Mouse (Mus musculus) urinary bladder, postnatal 14 days (tissue): ENCODE results near the gene Rnf103.
"Not testable (repeated sequence)": the region's sequence is repeated elsewhere in the genome, so short reads cannot be mapped to it uniquely, and the experiment has no call there.

Source experiments
- DNase-seq: peaks from one replicate; pipeline ENCODE4 v3.0.0; 2021; ENCODE audit warnings: low spot score

Rnf103 gene

GRCm38 (mm10) chr6:71493675-71494340 lies at the start of gene Rnf103:
Gene Rnf103 (plus strand): TSS chr6:71493894.
- DNase-seq, result peak; percentile 93

DNA sequence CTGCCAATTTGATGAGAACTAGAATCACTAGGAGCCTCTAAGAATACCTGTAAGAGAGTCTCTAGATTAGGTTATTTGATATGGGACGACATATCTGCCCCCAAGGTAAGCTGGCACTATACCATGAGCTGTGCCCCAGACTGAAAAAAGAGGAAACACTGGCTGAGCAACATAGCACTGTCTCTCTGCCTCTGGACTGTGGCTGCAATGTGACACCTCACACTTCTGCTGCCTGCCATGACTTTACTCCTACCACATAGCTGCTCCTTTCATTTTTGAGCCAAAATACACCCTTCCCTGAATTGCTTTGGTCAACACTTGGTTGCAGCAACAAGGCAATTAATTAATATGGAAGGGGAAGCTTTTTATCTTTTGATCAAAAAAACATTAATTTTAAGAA lies 48.9 kb upstream of the Rnf103 start:
- no peak for DNase-seq

GRCm38 (mm10) chr6:71445560-71445959 lies 48.1 kb upstream of the Rnf103 start:
- DNase-seq, result no peak

DNA sequence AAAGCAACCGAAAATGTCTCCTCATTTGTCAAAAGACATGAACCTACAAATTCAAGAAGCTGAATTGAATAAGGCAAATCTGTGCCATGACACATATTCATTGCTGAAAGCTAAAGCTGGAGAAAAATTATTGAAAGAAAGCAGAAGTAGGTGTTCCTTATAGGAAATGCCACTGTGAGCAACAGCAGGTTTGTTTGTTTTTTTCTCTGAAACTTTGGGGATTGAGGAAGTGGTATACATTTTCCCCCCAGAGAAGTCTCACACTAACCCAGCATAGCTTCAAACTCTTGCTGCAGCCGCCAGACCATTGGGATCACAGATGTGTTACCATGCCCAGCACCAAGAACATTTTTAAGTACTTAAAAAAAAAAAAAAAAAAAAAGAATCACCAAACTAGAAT lies 40.9 kb upstream of the Rnf103 start:
- no peak for DNase-seq

- DNase-seq, result not testable (repeated sequence)
These were observed 39.5 kb upstream of the Rnf103 start for GRCm38 (mm10) chr6:71453983-71454739.

GRCm38 (mm10) chr6:71457956-71458608 lies 35.6 kb upstream of the Rnf103 start:
- no peak for DNase-seq

DNA sequence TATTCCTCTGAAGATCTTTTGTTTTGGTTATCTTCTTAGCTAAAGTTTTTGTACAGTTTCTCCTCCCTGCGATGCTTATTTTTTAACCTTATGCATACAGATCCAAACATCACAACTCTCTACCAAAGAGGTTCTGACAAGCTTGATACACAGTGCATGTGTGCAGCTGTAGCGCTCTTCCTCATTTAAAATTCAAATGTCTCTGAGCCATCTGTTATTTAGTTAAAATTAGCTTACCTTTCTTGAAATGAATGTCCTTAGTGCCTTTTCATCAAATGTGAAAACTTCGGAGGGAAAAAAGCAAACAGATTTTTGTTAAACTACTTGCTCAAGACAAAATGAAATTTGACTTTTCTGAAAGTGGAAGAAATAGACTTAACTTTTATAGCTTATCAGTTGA lies 28.5 kb upstream of the Rnf103 start:
- DNase-seq, result no peak

GRCm38 (mm10) chr6:71467766-71468165 lies 25.9 kb upstream of the Rnf103 start:
- no peak for DNase-seq

DNA sequence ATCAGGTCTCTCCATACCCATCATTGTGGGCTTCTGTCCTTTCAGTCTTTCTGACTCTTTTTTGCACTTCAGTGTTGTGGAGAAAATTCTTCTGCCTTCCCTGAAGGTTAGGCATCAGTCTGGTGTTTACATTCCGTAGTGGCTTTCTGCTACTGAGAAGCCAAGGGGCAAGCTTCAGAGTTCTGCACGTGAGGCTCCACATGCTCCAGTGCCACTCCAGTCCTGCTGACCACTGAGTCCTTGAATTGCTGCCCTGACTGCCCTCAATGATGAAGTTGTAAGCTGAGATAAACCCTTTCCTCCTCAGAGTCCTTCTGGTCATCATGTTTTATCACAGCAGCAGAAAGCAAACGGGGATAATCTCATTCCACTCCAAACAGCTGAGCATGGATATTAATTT lies 24.4 kb upstream of the Rnf103 start:
- no peak for DNase-seq

DNA sequence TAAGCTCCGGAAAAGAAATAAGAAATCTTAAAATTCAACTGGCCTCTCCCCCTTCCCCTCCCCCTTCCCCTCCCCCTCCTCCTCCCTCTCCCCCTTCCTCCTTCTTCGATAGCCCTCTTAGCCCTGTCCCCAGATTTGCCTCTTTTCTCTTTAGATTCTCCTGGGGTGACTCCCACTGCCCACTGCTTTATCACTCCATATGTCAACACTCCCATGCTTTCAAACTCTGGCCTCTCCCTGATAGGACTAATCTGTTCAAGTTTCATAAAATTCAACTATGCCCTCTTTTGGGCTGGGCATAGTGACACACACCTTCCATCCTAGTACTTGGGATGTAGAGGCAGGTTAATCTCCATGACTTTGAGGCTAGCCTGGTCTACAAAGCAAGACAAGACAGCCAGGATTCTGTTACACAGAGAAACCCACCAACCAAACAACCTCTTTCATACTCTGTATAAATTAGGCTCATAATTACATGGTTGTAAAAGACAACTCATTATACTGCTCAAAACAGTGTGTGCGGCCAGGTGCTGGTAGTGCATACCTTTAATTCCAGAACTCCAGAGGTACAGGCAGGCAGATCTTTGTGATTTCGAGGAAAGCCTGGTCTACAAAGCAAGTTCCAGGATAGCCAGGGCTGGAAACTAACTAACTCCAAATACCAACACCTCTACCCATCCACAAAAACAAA lies 21.7 kb upstream of the Rnf103 start:
- no peak for DNase-seq

GRCm38 (mm10) chr6:71472786-71473185 lies 20.9 kb upstream of the Rnf103 start:
- DNase-seq, result no peak

GRCm38 (mm10) chr6:71475604-71476003 lies 18.1 kb upstream of the Rnf103 start:
- no peak for DNase-seq

DNA sequence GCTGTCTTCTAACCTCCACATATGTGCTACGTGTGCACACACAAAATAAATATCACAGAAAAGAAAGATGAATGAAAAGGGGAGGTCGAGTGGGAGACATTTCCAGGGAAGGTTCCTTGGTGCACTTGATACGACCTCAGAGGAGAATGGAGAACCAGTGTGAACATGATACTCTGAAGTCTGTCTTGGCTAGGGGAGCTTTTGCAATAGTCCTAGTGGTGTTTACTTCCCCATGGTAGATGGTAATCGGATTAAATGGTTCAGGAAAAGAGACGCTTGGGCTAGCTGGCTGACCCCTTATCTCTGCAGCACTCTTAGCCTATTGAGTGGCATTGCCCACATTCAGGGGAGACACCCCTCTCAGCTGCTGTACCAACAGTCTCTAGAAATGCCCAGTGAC lies 16.9 kb upstream of the Rnf103 start:
- DNase-seq, result no peak

GRCm38 (mm10) chr6:71478816-71479568 lies 14.7 kb upstream of the Rnf103 start:
- DNase-seq, result not testable (repeated sequence)

DNA sequence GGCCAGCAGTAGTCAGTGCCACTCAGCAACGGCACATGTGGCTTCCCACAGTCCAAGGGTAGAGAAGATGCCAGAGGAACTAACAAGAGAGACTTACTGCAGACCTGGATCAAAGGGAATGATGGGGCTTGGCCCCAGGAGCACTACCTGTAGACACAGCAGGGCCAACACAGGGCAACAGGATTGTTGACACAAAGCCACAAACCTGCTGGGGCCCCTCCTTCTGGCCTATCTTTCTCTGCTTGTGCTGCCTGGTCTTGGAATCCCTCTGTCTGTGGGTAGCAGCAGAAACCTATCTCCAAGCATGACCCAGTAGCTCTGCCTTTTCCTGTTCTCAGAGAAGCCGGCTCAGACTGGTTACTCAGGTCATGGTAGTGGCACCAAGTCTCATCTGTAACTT lies 14.1 kb upstream of the Rnf103 start:
- DNase-seq, result not testable (repeated sequence)

DNA sequence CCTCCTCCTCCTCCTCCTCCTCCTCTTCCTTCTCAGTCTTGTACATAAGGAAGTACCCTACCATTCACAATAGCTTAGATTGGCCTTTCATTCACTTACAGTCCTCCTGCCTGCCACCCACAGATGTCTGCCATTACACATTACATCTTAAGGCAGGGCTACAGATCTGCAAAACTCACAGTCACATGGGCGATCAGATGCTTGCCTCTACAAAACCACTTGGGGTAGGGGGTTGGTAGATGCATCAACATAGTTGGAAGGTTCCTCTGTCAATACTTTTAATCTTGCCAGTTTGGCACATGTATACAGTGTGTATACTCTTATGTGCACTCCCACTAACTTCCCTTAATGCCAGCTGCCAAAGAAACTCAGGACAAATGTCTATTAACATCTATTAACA lies 13.6 kb upstream of the Rnf103 start:
- DNase-seq, result no peak

GRCm38 (mm10) chr6:71481136-71481535 lies 12.6 kb upstream of the Rnf103 start:
- DNase-seq, result no peak

DNA sequence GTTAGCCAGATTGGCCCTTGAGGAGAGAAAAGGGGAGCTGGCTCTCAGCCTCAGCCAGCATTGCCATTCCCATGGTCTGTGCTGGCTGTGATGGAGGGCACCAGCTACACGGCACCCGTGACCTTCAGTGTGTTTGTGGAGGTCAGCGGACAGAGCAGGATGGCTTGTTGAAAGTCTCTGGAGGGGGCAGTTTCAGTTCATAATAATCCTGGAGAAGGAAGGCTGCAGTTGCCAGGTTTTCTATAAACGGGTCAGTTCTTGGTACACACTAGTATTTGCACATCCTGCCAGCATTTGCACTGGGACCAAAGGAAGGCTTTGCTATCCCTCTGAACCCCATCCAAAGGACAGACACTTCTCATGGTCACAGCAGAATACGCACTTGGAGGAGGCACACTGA lies 8.4 kb upstream of the Rnf103 start:
- DNase-seq, result no peak

GRCm38 (mm10) chr6:71486226-71486625 lies 7.5 kb upstream of the Rnf103 start:
- no peak for DNase-seq

- no peak for DNase-seq
These were observed 6.8 kb upstream of the Rnf103 start for GRCm38 (mm10) chr6:71486867-71487266.

DNA sequence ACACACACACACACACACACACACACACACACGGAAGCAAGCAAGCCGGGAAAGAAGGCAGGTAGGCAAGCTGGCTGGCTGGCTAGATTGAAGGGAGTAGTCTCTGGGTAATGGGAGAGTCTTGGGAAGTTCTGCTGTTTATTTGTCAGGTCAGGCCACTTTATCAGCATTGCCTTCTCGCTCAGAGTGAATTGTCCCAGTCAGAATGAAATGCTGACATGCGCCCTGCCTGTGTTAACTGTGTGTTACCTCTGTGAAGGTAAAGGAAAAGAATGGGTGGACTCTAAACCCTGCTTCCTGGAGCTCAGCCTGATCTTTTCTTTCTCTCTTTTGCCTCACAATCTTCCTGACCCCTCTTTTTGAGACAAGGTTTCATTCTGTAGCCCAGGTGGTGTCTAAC lies 5.7 kb upstream of the Rnf103 start:
- no peak for DNase-seq

- no peak for DNase-seq
These were observed 1.6 kb upstream of the Rnf103 start for GRCm38 (mm10) chr6:71492136-71492535.
